Mouse (Mus musculus): ENCODE results near the gene Cdyl. TPM values are rescaled to one million over a fixed set of nuclear protein-coding genes. Genes with fewer than 3 reads are reported as not detected.

Gene Cdyl
- total and polyA plus RNA-seq, 2 experiments from 2014 or later, result 2.8 to 8.1 TPM

DNA sequence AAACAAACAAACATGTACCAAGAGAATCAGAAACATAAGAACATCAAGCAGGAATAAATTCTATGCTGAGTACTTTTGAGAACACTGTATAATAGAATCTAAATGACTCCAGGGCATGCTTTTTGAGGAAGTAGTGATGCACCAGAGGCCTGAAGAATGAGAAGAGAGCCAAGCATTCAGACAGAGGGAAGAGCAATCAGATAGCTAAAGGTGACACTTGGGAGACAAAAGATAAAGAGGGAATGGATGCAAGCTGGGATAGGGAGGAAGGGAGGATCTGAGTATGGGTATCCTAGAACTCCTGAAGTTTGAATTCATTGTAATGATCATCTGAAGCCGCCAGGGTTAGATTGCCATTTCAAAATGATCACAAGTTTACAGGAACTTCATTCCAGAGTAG, 38.9 kb upstream of the Cdyl start:
- H3K4me3 ChIP-seq (ENCODE audit: low read depth, low read length), result no peak overlapping the region
- no peaks in the 10 kb centered on the region for H3K4me1 ChIP-seq (ENCODE audit: insufficient read depth, low read length)
- H3K27me3 ChIP-seq (ENCODE audit: insufficient read depth, low read length), result no peaks in the 10 kb centered on the region
- no peaks in the 10 kb centered on the region for H3K9me3 ChIP-seq (ENCODE audit: low read length)
- DNase-seq (ENCODE audit: low spot score) (no peak), ATAC-seq (ENCODE audit: low FRiP score) (no peak)
- H3K36me3 ChIP-seq (ENCODE audit: insufficient read depth, low read length), result no peaks in the 10 kb centered on the region
- 78% methylated on average over 1 of the region's 1 CpGs for WGBS
- H3K4me2 ChIP-seq (ENCODE audit: low read depth, low read length, poor library complexity, severe bottlenecking), result no peak overlapping the region
- TF ChIP-seq CTCF (IDR thresholded peaks at IDR 0.05), result no peak
- no peak overlapping the region for H3K9ac ChIP-seq (replicated peaks; ENCODE audit: low read length, poor library complexity, severe bottlenecking)
- no peak overlapping the region for H3K27ac ChIP-seq (ENCODE audit: low read depth, low read length)

DNA sequence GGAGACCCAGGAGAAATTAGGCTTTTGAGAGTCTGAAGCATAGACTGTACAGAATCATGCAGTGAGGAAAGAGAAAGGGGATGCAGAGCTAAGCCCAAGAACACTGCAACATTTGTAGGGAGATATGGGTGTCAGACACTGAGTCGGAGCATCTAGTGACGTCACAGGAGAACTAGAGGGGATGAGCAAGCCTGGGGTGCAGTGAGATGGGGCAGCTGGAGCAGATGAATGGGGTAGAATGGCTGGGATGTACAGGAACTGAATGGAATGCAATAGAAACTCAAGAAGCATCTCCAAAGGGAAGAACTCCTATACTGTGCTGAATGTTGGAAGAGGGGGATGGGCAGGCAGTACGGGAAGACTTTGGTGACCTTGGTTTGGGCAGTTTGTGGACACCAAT, 34.8 kb upstream of the Cdyl start:
- H3K9ac ChIP-seq (replicated peaks; ENCODE audit: low read length, poor library complexity, severe bottlenecking), result no peak overlapping the region
- DNase-seq (ENCODE audit: low spot score) (no peak), ATAC-seq (ENCODE audit: low FRiP score) (no peak)
- no peaks in the 10 kb centered on the region for H3K9me3 ChIP-seq (ENCODE audit: low read length)
- WGBS, result 98% methylated on average over 3 of the region's 3 CpGs
- no peaks in the 10 kb centered on the region for H3K36me3 ChIP-seq (ENCODE audit: insufficient read depth, low read length)
- H3K27ac ChIP-seq (ENCODE audit: low read depth, low read length), result no peak overlapping the region
- no peaks in the 10 kb centered on the region for H3K27me3 ChIP-seq (ENCODE audit: insufficient read depth, low read length)
- H3K4me2 ChIP-seq (ENCODE audit: low read depth, low read length, poor library complexity, severe bottlenecking), result no peak overlapping the region
- TF ChIP-seq CTCF (IDR thresholded peaks at IDR 0.05), result no peak
- no peak overlapping the region for H3K4me3 ChIP-seq (ENCODE audit: low read depth, low read length)
- H3K4me1 ChIP-seq (ENCODE audit: insufficient read depth, low read length), result no peaks in the 10 kb centered on the region

GRCm38 (mm10) chr13:35625556-35625955, 34.1 kb upstream of the Cdyl start:
- Histone ChIP-seq H3K4me2 (ENCODE audit: low read depth, low read length, poor library complexity, severe bottlenecking) (no peak overlapping the region), H3K27ac (ENCODE audit: low read depth, low read length) (no peak overlapping the region), H3K4me3 (ENCODE audit: low read depth, low read length) (no peak overlapping the region), H3K27me3 (ENCODE audit: insufficient read depth, low read length) (no peaks in the 10 kb centered on the region), H3K9ac (replicated peaks; ENCODE audit: low read length, poor library complexity, severe bottlenecking) (no peak overlapping the region), H3K9me3 (ENCODE audit: low read length) (no peaks in the 10 kb centered on the region), H3K4me1 (ENCODE audit: insufficient read depth, low read length) (no peaks in the 10 kb centered on the region), H3K36me3 (ENCODE audit: insufficient read depth, low read length) (no peaks in the 10 kb centered on the region)
- TF ChIP-seq CTCF (IDR thresholded peaks at IDR 0.05), result no peak
- ATAC-seq (ENCODE audit: low FRiP score) (no peak), DNase-seq (ENCODE audit: low spot score) (no peak)
- 40% methylated on average over 3 of the region's 3 CpGs for WGBS

GRCm38 (mm10) chr13:35627319-35627718, 32.3 kb upstream of the Cdyl start:
- no peak overlapping the region for H3K4me2 ChIP-seq (ENCODE audit: low read depth, low read length, poor library complexity, severe bottlenecking)
- H3K36me3 ChIP-seq (ENCODE audit: insufficient read depth, low read length), result no peaks in the 10 kb centered on the region
- H3K4me1 ChIP-seq (ENCODE audit: insufficient read depth, low read length), result no peaks in the 10 kb centered on the region
- TF ChIP-seq CTCF (IDR thresholded peaks at IDR 0.05), result no peak
- H3K27me3 ChIP-seq (ENCODE audit: insufficient read depth, low read length), result no peaks in the 10 kb centered on the region
- no peak for DNase-seq (ENCODE audit: low spot score)
- H3K9me3 ChIP-seq (ENCODE audit: low read length), result no peaks in the 10 kb centered on the region
- WGBS, result 92% methylated on average over 1 of the region's 1 CpGs
- H3K9ac ChIP-seq (replicated peaks; ENCODE audit: low read length, poor library complexity, severe bottlenecking), result no peak overlapping the region
- no peak overlapping the region for H3K27ac ChIP-seq (ENCODE audit: low read depth, low read length)
- H3K4me3 ChIP-seq (ENCODE audit: low read depth, low read length), result no peak overlapping the region
- no peak for ATAC-seq (ENCODE audit: low FRiP score)

GRCm38 (mm10) chr13:35647132-35647823, 12.4 kb upstream of the Cdyl start:
- Histone ChIP-seq H3K4me1 (ENCODE audit: insufficient read depth, low read length) (no peaks in the 10 kb centered on the region), H3K4me2 (ENCODE audit: low read depth, low read length, poor library complexity, severe bottlenecking) (no peak overlapping the region), H3K4me3 (ENCODE audit: low read depth, low read length) (no peak overlapping the region), H3K9ac (replicated peaks; ENCODE audit: low read length, poor library complexity, severe bottlenecking) (no peak overlapping the region), H3K9me3 (ENCODE audit: low read length) (no peaks in the 10 kb centered on the region), H3K27me3 (ENCODE audit: insufficient read depth, low read length) (no peaks in the 10 kb centered on the region), H3K27ac (ENCODE audit: low read depth, low read length) (no peak overlapping the region), H3K36me3 (ENCODE audit: insufficient read depth, low read length) (no peaks in the 10 kb centered on the region)
- no peak for TF ChIP-seq CTCF (IDR thresholded peaks at IDR 0.05)
- ATAC-seq (ENCODE audit: low FRiP score) (no peak), DNase-seq (ENCODE audit: low spot score) (no peak)
- WGBS, result 83% methylated on average over 1 of the region's 1 CpGs

DNA sequence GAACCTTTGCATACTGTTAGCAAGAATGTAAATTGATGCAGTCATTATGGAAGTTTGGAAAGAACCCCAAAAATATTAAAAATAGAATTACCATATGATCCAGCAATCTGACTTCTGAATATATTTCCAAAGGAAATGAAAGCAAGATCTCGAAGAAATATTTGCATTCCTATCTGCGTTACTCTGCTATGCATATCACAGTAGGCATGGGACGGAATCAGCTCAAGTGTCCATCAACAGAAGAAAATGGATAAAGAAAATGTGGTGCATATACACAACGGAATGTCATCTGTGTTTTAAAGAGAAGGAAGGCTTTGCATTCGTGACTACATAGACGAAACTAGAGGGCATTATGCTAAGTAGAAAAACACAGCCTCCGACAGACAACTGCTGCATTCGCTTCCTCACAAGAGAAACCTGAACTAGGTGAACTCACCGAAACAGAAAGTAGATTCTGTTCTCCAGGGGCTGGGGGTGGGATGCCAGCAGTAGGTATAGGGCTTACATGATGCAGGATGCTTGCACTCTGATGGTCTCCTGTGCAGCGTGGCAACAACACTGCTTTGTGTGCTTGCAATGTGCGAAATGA, 9.3 kb upstream of the Cdyl start:
- no peak overlapping the region for H3K27ac ChIP-seq (ENCODE audit: low read depth, low read length)
- no peak for TF ChIP-seq CTCF (IDR thresholded peaks at IDR 0.05)
- no peaks in the 10 kb centered on the region for H3K36me3 ChIP-seq (ENCODE audit: insufficient read depth, low read length)
- no peak overlapping the region for H3K4me3 ChIP-seq (ENCODE audit: low read depth, low read length)
- WGBS, result 85% methylated on average over 11 of the region's 11 CpGs
- no peak for DNase-seq (ENCODE audit: low spot score)
- no peak overlapping the region for H3K9ac ChIP-seq (replicated peaks; ENCODE audit: low read length, poor library complexity, severe bottlenecking)
- no peak overlapping the region for H3K4me2 ChIP-seq (ENCODE audit: low read depth, low read length, poor library complexity, severe bottlenecking)
- no peaks in the 10 kb centered on the region for H3K27me3 ChIP-seq (ENCODE audit: insufficient read depth, low read length)
- ATAC-seq (ENCODE audit: low FRiP score), result no peak
- no peaks in the 10 kb centered on the region for H3K9me3 ChIP-seq (ENCODE audit: low read length)
- no peaks in the 10 kb centered on the region for H3K4me1 ChIP-seq (ENCODE audit: insufficient read depth, low read length)

Measured in midbrain, postnatal 0 days (tissue).